Mouse (Mus musculus): Measurements from ENCODE around the gene Snap47. TPM values are rescaled to one million over a fixed set of nuclear protein-coding genes. Genes with fewer than 3 reads are reported as not detected.

The Snap47 gene
- polyA plus RNA-seq, 1 experiment from 2014 or later: 448 TPM

- Histone ChIP-seq H3K4me1 (replicated peaks) (peaks cover 7% of the 10 kb centered on the region; the same call in 1 of the 2 replicates), H3K9ac (no peak overlapping the region), H3K27me3 (no peaks in the 10 kb centered on the region), H3K27ac (no peak overlapping the region; the same call in 1 of the 2 replicates), H3K9me3 (no peaks in the 10 kb centered on the region), H3K4me3 (no peak overlapping the region), H3K36me3 (peaks cover 93% of the 10 kb centered on the region), H3K4me2 (no peak overlapping the region)
- WGBS: 85% methylated on average over 5 of the region's 5 CpGs
- no peak for ATAC-seq (ENCODE audit: low FRiP score)
Measured at GRCm38 (mm10) chr11:59418708-59419107, 32.3 kb downstream of the Snap47 start.

GRCm38 (mm10) chr11:59412999-59413863 lies 37.8 kb downstream of the Snap47 start:
- WGBS: 88% methylated on average over 13 of the region's 13 CpGs
- no peak overlapping the region for H3K4me2 ChIP-seq
- H3K27ac ChIP-seq: no peak overlapping the region
- H3K36me3 ChIP-seq: peaks cover 68% of the 10 kb centered on the region
- H3K27me3 ChIP-seq: no peaks in the 10 kb centered on the region
- H3K9ac ChIP-seq: peak overlapping the region; percentile 8; the same call in 1 of the 2 replicates
- H3K4me3 ChIP-seq: no peak overlapping the region
- ATAC-seq (ENCODE audit: low FRiP score): no peak
- H3K9me3 ChIP-seq: no peaks in the 10 kb centered on the region
- peaks cover 18% of the 10 kb centered on the region for H3K4me1 ChIP-seq (replicated peaks)

- no peaks in the 10 kb centered on the region for H3K9me3 ChIP-seq
- no peak overlapping the region for H3K4me2 ChIP-seq
- WGBS: 78% methylated on average over 6 of the region's 6 CpGs
- H3K4me3 ChIP-seq: no peak overlapping the region
- peaks cover 70% of the 10 kb centered on the region for H3K36me3 ChIP-seq
- ATAC-seq (ENCODE audit: low FRiP score): no peak
- no peak overlapping the region for H3K27ac ChIP-seq
- H3K4me1 ChIP-seq (replicated peaks): peaks cover 18% of the 10 kb centered on the region
- no peaks in the 10 kb centered on the region for H3K27me3 ChIP-seq
- H3K9ac ChIP-seq: 0 out of 2 replicates have a peak overlapping the region, but pooled peaks have one; percentile 8
Measured at GRCm38 (mm10) chr11:59412058-59412457, 38.9 kb downstream of the Snap47 start.

- peaks cover 18% of the 10 kb centered on the region for H3K4me1 ChIP-seq (replicated peaks)
- H3K9me3 ChIP-seq: no peaks in the 10 kb centered on the region
- no peak overlapping the region for H3K4me3 ChIP-seq
- no peak overlapping the region for H3K9ac ChIP-seq
- peaks cover 73% of the 10 kb centered on the region for H3K36me3 ChIP-seq
- WGBS: 83% methylated on average over 2 of the region's 2 CpGs
- no peak overlapping the region for H3K4me2 ChIP-seq
- H3K27me3 ChIP-seq: no peaks in the 10 kb centered on the region
- no peak overlapping the region for H3K27ac ChIP-seq
- no peak for ATAC-seq (ENCODE audit: low FRiP score)
Measured at GRCm38 (mm10) chr11:59410851-59411250, 40.1 kb downstream of the Snap47 start.

- 90% methylated on average over 1 of the region's 1 CpGs for WGBS
- ATAC-seq (ENCODE audit: low FRiP score): no peak
- Histone ChIP-seq H3K9ac (no peak overlapping the region), H3K27ac (no peak overlapping the region), H3K36me3 (peaks cover 77% of the 10 kb centered on the region), H3K9me3 (no peaks in the 10 kb centered on the region), H3K4me2 (no peak overlapping the region), H3K4me3 (no peak overlapping the region), H3K27me3 (no peaks in the 10 kb centered on the region), H3K4me1 (replicated peaks) (0 out of 2 replicates have a peak, but pooled peaks cover 3% of the 10 kb centered on the region)
Measured at GRCm38 (mm10) chr11:59405761-59406160, 45.2 kb downstream of the Snap47 start.

GRCm38 (mm10) chr11:59400876-59401275 lies 50.1 kb downstream of the Snap47 start:
- H3K9me3 ChIP-seq: no peaks in the 10 kb centered on the region
- 78% methylated on average over 2 of the region's 2 CpGs for WGBS

GRCm38 (mm10) chr11:59399830-59400229 lies 51.2 kb downstream of the Snap47 start:
- no peak overlapping the region for H3K4me3 ChIP-seq
- H3K4me2 ChIP-seq: no peak overlapping the region
- no peak overlapping the region for H3K9ac ChIP-seq
- no peaks in the 10 kb centered on the region for H3K27me3 ChIP-seq
- ATAC-seq (ENCODE audit: low FRiP score): no peak
- 82% methylated on average over 8 of the region's 8 CpGs for WGBS
- no peaks in the 10 kb centered on the region for H3K9me3 ChIP-seq
- no peak overlapping the region for H3K27ac ChIP-seq
- H3K36me3 ChIP-seq: peaks cover 31% of the 10 kb centered on the region
- H3K4me1 ChIP-seq (replicated peaks): 0 out of 2 replicates have a peak, but pooled peaks cover 3% of the 10 kb centered on the region

More at GRCm38 (mm10) chr11:59400876-59401275, 50.1 kb downstream of the Snap47 start:
- no peak for ATAC-seq (ENCODE audit: low FRiP score)
- no peak overlapping the region for H3K4me3 ChIP-seq
- H3K27me3 ChIP-seq: no peaks in the 10 kb centered on the region
- H3K36me3 ChIP-seq: peaks cover 42% of the 10 kb centered on the region
- H3K4me2 ChIP-seq: no peak overlapping the region
- peak overlapping the region; percentile 14 for H3K27ac ChIP-seq
- no peak overlapping the region for H3K9ac ChIP-seq
- 0 out of 2 replicates have a peak, but pooled peaks cover 3% of the 10 kb centered on the region for H3K4me1 ChIP-seq (replicated peaks)

- no peak overlapping the region for H3K4me3 ChIP-seq
- 0 out of 2 replicates have a peak, but pooled peaks cover 13% of the 10 kb centered on the region for H3K4me1 ChIP-seq (replicated peaks)
- no peaks in the 10 kb centered on the region for H3K9me3 ChIP-seq
- 69% methylated on average over 22 of the region's 22 CpGs for WGBS
- H3K36me3 ChIP-seq: peaks cover 12% of the 10 kb centered on the region; the same call in 1 of the 2 replicates
- H3K27ac ChIP-seq: no peak overlapping the region
- ATAC-seq (ENCODE audit: low FRiP score): no peak
- H3K9ac ChIP-seq: no peak overlapping the region
- H3K27me3 ChIP-seq: no peaks in the 10 kb centered on the region
- H3K4me2 ChIP-seq: no peak overlapping the region
Measured at GRCm38 (mm10) chr11:59397536-59398371, 53.2 kb downstream of the Snap47 start.

- 89% methylated on average over 5 of the region's 5 CpGs for WGBS
- Histone ChIP-seq H3K4me2 (no peak overlapping the region), H3K4me3 (no peak overlapping the region), H3K36me3 (peaks cover 8% of the 10 kb centered on the region; the same call in 1 of the 2 replicates), H3K27me3 (no peaks in the 10 kb centered on the region), H3K27ac (peak overlapping the region; percentile 48; the same call in 1 of the 2 replicates), H3K9ac (no peak overlapping the region), H3K9me3 (no peaks in the 10 kb centered on the region), H3K4me1 (replicated peaks) (peaks cover 9% of the 10 kb centered on the region; the same call in 1 of the 2 replicates)
- no peak for ATAC-seq (ENCODE audit: low FRiP score)
Measured at GRCm38 (mm10) chr11:59394451-59394850, 56.5 kb downstream of the Snap47 start.

GRCm38 (mm10) chr11:59393591-59393990 lies 57.4 kb downstream of the Snap47 start:
- Histone ChIP-seq H3K9ac (no peak overlapping the region), H3K4me3 (no peak overlapping the region), H3K36me3 (peaks cover 8% of the 10 kb centered on the region; the same call in 1 of the 2 replicates), H3K27me3 (no peaks in the 10 kb centered on the region), H3K4me2 (no peak overlapping the region), H3K9me3 (no peaks in the 10 kb centered on the region), H3K4me1 (replicated peaks) (peaks cover 9% of the 10 kb centered on the region; the same call in 1 of the 2 replicates), H3K27ac (peak overlapping the region; percentile 48; the same call in 1 of the 2 replicates)
- ATAC-seq (ENCODE audit: low FRiP score): peak; percentile 46
- 26% methylated on average over 9 of the region's 9 CpGs for WGBS

GRCm38 (mm10) chr11:59392300-59392699 lies 58.7 kb downstream of the Snap47 start:
- no peak overlapping the region for H3K27ac ChIP-seq
- H3K9ac ChIP-seq: no peak overlapping the region
- no peak overlapping the region for H3K4me2 ChIP-seq
- H3K4me3 ChIP-seq: no peak overlapping the region
- WGBS: 72% methylated on average over 6 of the region's 6 CpGs
- H3K4me1 ChIP-seq (replicated peaks): peaks cover 9% of the 10 kb centered on the region; the same call in 1 of the 2 replicates
- ATAC-seq (ENCODE audit: low FRiP score): no peak
- no peaks in the 10 kb centered on the region for H3K9me3 ChIP-seq
- H3K27me3 ChIP-seq: no peaks in the 10 kb centered on the region
- peaks cover 8% of the 10 kb centered on the region; the same call in 1 of the 2 replicates for H3K36me3 ChIP-seq

GRCm38 (mm10) chr11:59390470-59390869 lies 60.5 kb downstream of the Snap47 start:
- WGBS: 66% methylated on average over 9 of the region's 9 CpGs
- H3K9me3 ChIP-seq: no peaks in the 10 kb centered on the region
- no peaks in the 10 kb centered on the region for H3K27me3 ChIP-seq
- peaks cover 9% of the 10 kb centered on the region; the same call in 1 of the 2 replicates for H3K4me1 ChIP-seq (replicated peaks)
- no peak overlapping the region for H3K4me3 ChIP-seq
- no peaks in the 10 kb centered on the region for H3K36me3 ChIP-seq
- no peak overlapping the region for H3K27ac ChIP-seq
- no peak overlapping the region for H3K9ac ChIP-seq
- H3K4me2 ChIP-seq: no peak overlapping the region
- ATAC-seq (ENCODE audit: low FRiP score): no peak

Measured in hindbrain, embryonic 13.5 days (tissue).